Mouse (Mus musculus) lung, embryonic 16.5 days (tissue): Measurements from ENCODE around the gene Zfp408. TPM values are rescaled to one million over a fixed set of nuclear protein-coding genes. Genes with fewer than 3 reads are reported as not detected.

Experiments used
- ATAC-seq: fragments of 200-750 bp; cut with Nextera tagmentation; 2 replicates; pipeline ENCODE4 v1.8.0; 2017; ENCODE audit warnings: low read depth, mild to moderate bottlenecking, moderate library complexity
- H3K27ac ChIP-seq: fragments of 300-500 bp; sonication (generic); 2 replicates; pipeline ENCODE4 v1.5.1; 2014; ENCODE audit warnings: mild to moderate bottlenecking, control low read depth, low read length
- H3K27me3 ChIP-seq: fragments of 300-500 bp; sonication (generic); 2 replicates; pipeline ENCODE4 v1.6.1; 2014; ENCODE audit warnings: low read depth, low read length, mixed read lengths; ENCODE audit not compliant: control insufficient read depth, insufficient read depth
- H3K36me3 ChIP-seq: fragments of 300-500 bp; sonication (generic); 2 replicates; pipeline ENCODE4 v1.6.1; 2014; ENCODE audit warnings: low read length; ENCODE audit not compliant: control insufficient read depth, insufficient read depth
- H3K4me1 ChIP-seq: fragments of 300-500 bp; sonication (generic); replicated peaks from 2 replicates; pipeline ENCODE4 v1.6.1; 2014; ENCODE audit warnings: low read length, mixed read lengths; ENCODE audit not compliant: control insufficient read depth, insufficient read depth
- H3K4me2 ChIP-seq: fragments of 300-500 bp; sonication (generic); 2 replicates; pipeline ENCODE4 v1.6.1; 2014; ENCODE audit warnings: low read depth, low read length, control low read depth
- H3K4me3 ChIP-seq: fragments of 300-500 bp; sonication (generic); 2 replicates; pipeline ENCODE4 v1.5.1; 2014; ENCODE audit warnings: mild to moderate bottlenecking, low read length, control low read depth
- H3K9ac ChIP-seq: fragments of 300-500 bp; sonication (generic); 2 replicates; pipeline ENCODE4 v1.6.1; 2014; ENCODE audit warnings: low read length, control low read depth
- H3K9me3 ChIP-seq: fragments of 300-500 bp; sonication (generic); 2 replicates; pipeline ENCODE4 v1.6.1; 2016; ENCODE audit warnings: low read length; ENCODE audit not compliant: control insufficient read depth
- WGBS: fragments of 180-500 bp; shearing (Covaris S2); extraction: QIAGEN DNeasy Blood & Tissue Kit; methylation state at CpG from one replicate; pipeline ENCODE4 v1.1.7; 2014; 5-methylcytosine and 5-hydroxymethylcytosine counted together
- polyA plus RNA-seq: library from polyadenylated mRNA; unstranded; fragments of >200 nt; fragmentation: Nextera tagmentation; extraction: Ambion mirVana; gene quantifications from 2 replicates; pipeline ENCODE4 v1.2.1, GENCODE M21; 2015

The Zfp408 gene
- polyA plus RNA-seq, 1 experiment from 2014 or later: 8.4 TPM

- 30% methylated on average over 6 of the region's 6 CpGs for WGBS
- no peaks in the 10 kb centered on the region for H3K9me3 ChIP-seq
- H3K27ac ChIP-seq: peak overlapping the region; percentile 84
- H3K9ac ChIP-seq: no peak overlapping the region
- no peak overlapping the region for H3K4me2 ChIP-seq
- no peaks in the 10 kb centered on the region for H3K27me3 ChIP-seq
- peaks cover 32% of the 10 kb centered on the region for H3K4me1 ChIP-seq
- H3K36me3 ChIP-seq: peaks cover 25% of the 10 kb centered on the region
- ATAC-seq: peak; percentile 84
- no peak overlapping the region for H3K4me3 ChIP-seq
These were observed 6.2 kb upstream of the Zfp408 start for GRCm38 (mm10) chr2:91655827-91656226.

DNA sequence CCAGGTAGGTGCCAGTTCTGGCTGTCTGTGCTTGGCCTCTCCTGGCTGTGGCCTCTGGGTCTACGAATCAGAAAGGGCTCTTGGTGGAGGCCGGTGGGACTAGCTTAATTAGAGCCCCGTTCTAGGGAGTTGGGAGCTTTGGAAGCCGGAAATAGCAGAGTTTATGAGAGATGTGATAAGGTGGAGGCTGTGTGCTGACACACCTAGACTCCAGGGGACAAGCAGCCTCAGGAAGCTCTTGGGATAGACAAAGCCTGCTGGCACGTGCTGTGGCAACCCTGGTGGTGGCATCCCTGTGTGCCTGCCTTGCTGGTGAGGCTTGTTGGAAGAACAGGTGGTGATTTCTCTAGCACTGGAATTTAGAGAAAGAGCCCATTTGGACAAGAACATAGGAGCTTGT lies 5.8 kb upstream of the Zfp408 start:
- Histone ChIP-seq H3K9me3 (no peaks in the 10 kb centered on the region), H3K4me3 (no peak overlapping the region), H3K4me2 (no peak overlapping the region), H3K27me3 (no peaks in the 10 kb centered on the region), H3K27ac (peak overlapping the region; percentile 84), H3K36me3 (peaks cover 25% of the 10 kb centered on the region), H3K9ac (no peak overlapping the region), H3K4me1 (peaks cover 32% of the 10 kb centered on the region)
- no peak for ATAC-seq
- WGBS: 73% methylated on average over 5 of the region's 5 CpGs

DNA sequence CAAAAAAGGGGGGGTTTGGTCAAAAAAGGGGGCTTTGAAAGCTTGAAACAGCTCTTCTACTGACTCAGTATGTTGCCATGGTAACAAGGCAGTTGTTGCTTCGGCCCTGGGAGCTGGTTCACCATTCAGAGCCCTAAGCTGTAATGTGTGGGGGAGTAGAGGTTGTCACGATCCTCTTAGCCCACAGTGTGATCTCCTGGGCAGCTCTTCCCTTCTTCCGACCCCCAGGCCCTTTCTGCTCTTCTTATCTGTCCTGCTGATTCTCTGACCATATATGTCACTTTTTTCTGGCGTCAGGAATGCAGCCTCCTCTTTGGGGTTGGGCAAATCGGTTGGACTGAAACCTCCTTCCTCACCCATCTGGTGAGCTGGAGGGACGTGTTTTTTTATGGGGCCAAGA lies 3.3 kb upstream of the Zfp408 start:
- no peaks in the 10 kb centered on the region for H3K27me3 ChIP-seq
- no peak for ATAC-seq
- H3K4me2 ChIP-seq: no peak overlapping the region
- 51% methylated on average over 6 of the region's 6 CpGs for WGBS
- H3K36me3 ChIP-seq: peaks cover 18% of the 10 kb centered on the region
- H3K4me1 ChIP-seq: peaks cover 37% of the 10 kb centered on the region
- H3K9ac ChIP-seq: no peak overlapping the region
- H3K27ac ChIP-seq: no peak overlapping the region
- no peak overlapping the region for H3K4me3 ChIP-seq
- no peaks in the 10 kb centered on the region for H3K9me3 ChIP-seq

DNA sequence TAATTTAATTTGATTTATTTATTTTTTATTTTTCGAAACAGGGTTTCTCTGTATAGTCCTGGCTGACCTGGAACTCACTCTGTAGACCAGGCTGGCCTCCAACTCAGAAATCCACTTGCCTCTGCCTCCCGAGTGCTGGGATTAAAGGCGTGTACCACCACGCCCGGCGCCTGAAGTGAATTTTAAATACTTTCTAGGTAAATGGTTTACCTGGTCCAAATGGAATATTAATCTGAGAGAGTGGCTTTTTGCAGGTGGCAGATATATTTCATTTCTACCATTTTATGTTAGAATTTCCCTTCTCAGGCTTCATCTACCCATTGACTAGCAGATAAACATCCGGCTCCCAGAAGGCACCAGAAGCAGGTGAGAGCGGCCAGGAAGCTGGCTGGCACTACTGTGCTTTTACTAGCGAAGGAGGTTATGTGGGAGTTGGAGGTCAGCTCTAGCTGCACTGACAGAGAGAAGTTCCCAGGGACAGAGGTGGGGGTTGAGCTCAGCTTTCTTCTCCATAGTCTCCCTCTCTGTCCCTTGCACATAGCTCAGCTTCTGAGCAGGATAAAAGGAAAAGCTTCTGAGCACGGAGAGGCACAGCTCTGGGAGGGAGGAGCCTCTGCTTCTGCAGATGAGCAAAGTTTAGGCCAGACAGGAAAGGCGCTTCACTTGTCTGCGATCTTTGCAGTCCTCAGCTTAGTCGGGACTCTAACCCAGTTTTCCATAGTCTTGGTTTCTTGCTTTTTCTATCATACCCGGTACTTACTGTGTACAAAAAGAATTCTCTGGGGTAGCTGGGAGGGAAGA lies 2.1 kb upstream of the Zfp408 start:
- ATAC-seq: no peak
- Histone ChIP-seq H3K9ac (no peak overlapping the region), H3K9me3 (no peaks in the 10 kb centered on the region), H3K27me3 (no peaks in the 10 kb centered on the region), H3K4me2 (no peak overlapping the region), H3K4me1 (peaks cover 36% of the 10 kb centered on the region), H3K36me3 (peaks cover 19% of the 10 kb centered on the region), H3K4me3 (no peak overlapping the region), H3K27ac (no peak overlapping the region)
- WGBS: 85% methylated on average over 14 of the region's 14 CpGs

- peaks cover 27% of the 10 kb centered on the region for H3K4me1 ChIP-seq
- peak overlapping the region; percentile 73 for H3K9ac ChIP-seq
- peak overlapping the region; percentile 76 for H3K27ac ChIP-seq
- peak overlapping the region; percentile 82 for H3K4me2 ChIP-seq
- H3K27me3 ChIP-seq: no peaks in the 10 kb centered on the region
- H3K9me3 ChIP-seq: no peaks in the 10 kb centered on the region
- peaks cover 31% of the 10 kb centered on the region for H3K36me3 ChIP-seq
- ATAC-seq: peak; percentile 57
- peak overlapping the region; percentile 74 for H3K4me3 ChIP-seq
- WGBS: 7% methylated on average over 16 of the region's 16 CpGs
These were observed 887 bp upstream of the Zfp408 start for GRCm38 (mm10) chr2:91650360-91650995.

- ATAC-seq: peak; percentile 1; the same call in 1 of the 2 replicates
- Histone ChIP-seq H3K27me3 (no peaks in the 10 kb centered on the region), H3K4me1 (peaks cover 19% of the 10 kb centered on the region), H3K4me3 (peak overlapping the region; percentile 74), H3K9ac (peak overlapping the region; percentile 86), H3K36me3 (peaks cover 34% of the 10 kb centered on the region), H3K27ac (peak overlapping the region; percentile 91), H3K9me3 (no peaks in the 10 kb centered on the region), H3K4me2 (peak overlapping the region; percentile 82)
- 1% methylated on average over 15 of the region's 15 CpGs for WGBS
These were observed 439 bp downstream of the Zfp408 start for GRCm38 (mm10) chr2:91649152-91649551.

- no peak overlapping the region for H3K4me3 ChIP-seq
- H3K4me2 ChIP-seq: no peak overlapping the region
- no peak overlapping the region for H3K27ac ChIP-seq
- H3K9ac ChIP-seq: no peak overlapping the region
- peaks cover 11% of the 10 kb centered on the region for H3K4me1 ChIP-seq
- no peak for ATAC-seq
- no peaks in the 10 kb centered on the region for H3K9me3 ChIP-seq
- H3K27me3 ChIP-seq: no peaks in the 10 kb centered on the region
- peaks cover 37% of the 10 kb centered on the region for H3K36me3 ChIP-seq
- 31% methylated on average over 1 of the region's 1 CpGs for WGBS
These were observed 2.9 kb downstream of the Zfp408 start for GRCm38 (mm10) chr2:91646733-91647132.

GRCm38 (mm10) chr2:91645811-91646210 lies 3.8 kb downstream of the Zfp408 start:
- ATAC-seq: no peak
- Histone ChIP-seq H3K4me1 (0 out of 2 replicates have a peak, but pooled peaks cover 5% of the 10 kb centered on the region), H3K4me2 (no peak overlapping the region), H3K4me3 (no peak overlapping the region), H3K36me3 (peaks cover 37% of the 10 kb centered on the region), H3K27me3 (no peaks in the 10 kb centered on the region), H3K9ac (no peak overlapping the region), H3K9me3 (no peaks in the 10 kb centered on the region), H3K27ac (no peak overlapping the region)
- WGBS: 93% methylated on average over 11 of the region's 11 CpGs

- Histone ChIP-seq H3K9ac (no peak overlapping the region), H3K27ac (no peak overlapping the region), H3K9me3 (no peaks in the 10 kb centered on the region), H3K4me2 (no peak overlapping the region), H3K36me3 (peaks cover 37% of the 10 kb centered on the region), H3K4me3 (no peak overlapping the region), H3K4me1 (0 out of 2 replicates have a peak, but pooled peaks cover 5% of the 10 kb centered on the region), H3K27me3 (no peaks in the 10 kb centered on the region)
- WGBS: 96% methylated on average over 15 of the region's 15 CpGs
- ATAC-seq: no peak
These were observed 4.2 kb downstream of the Zfp408 start for GRCm38 (mm10) chr2:91645354-91645753.
